Mouse (Mus musculus) liver, adult 2 months (tissue): ENCODE results near the gene Prkag2.

Experiments
- CTCF ChIP-seq: fragments of 200-500 bp; IDR thresholded peaks from 2 replicates; pipeline ENCODE4 v1.5.1; 2011; ENCODE audit warnings: low read depth, low read length, control low read depth
- POLR2A ChIP-seq: fragments of 200-500 bp; IDR thresholded peaks from 2 replicates; pipeline ENCODE4 v1.6.1; 2011; ENCODE audit warnings: low read length, control low read depth; ENCODE audit not compliant: insufficient read depth; ENCODE audit errors: extremely low read depth

GRCm38 (mm10) chr5:25127865-25128264 lies 27.4 kb upstream of the Prkag2 start:
- TF ChIP-seq POLR2A, result no peak
- TF ChIP-seq CTCF, result no peak
